Mouse (Mus musculus) hindbrain, postnatal 0 days (tissue): ENCODE measurements around the gene Glis1. TPM values are rescaled to one million over a fixed set of nuclear protein-coding genes. Genes with fewer than 3 reads are reported as not detected.

Experiments
- ATAC-seq: fragments of 200-750 bp; cut with Nextera tagmentation; 2 replicates; pipeline ENCODE4 v1.8.0; 2017; ENCODE audit warnings: mild to moderate bottlenecking, moderate TSS enrichment, moderate library complexity
- DNase-seq: peaks from one replicate; pipeline ENCODE4 v3.0.0-alpha.2; 2015; ENCODE audit warnings: low spot score
- H3K27ac ChIP-seq: fragments of 300-500 bp; sonication (generic); 2 replicates; pipeline ENCODE4 v1.5.1; 2014; ENCODE audit warnings: mild to moderate bottlenecking
- H3K27me3 ChIP-seq: fragments of 300-500 bp; sonication (generic); 2 replicates; pipeline ENCODE4 v1.6.1; 2014; ENCODE audit warnings: low read length, mixed read lengths; ENCODE audit not compliant: insufficient read depth
- H3K36me3 ChIP-seq: fragments of 300-500 bp; sonication (generic); 2 replicates; pipeline ENCODE4 v1.6.1; 2014; ENCODE audit warnings: low read length, mixed read lengths; ENCODE audit not compliant: insufficient read depth
- H3K4me1 ChIP-seq: fragments of 300-500 bp; sonication (generic); 2 replicates; pipeline ENCODE4 v1.6.1; 2014; ENCODE audit warnings: antibody characterized with exemption, low read length, mixed read lengths; ENCODE audit not compliant: insufficient read depth
- H3K4me2 ChIP-seq: fragments of 300-500 bp; sonication (generic); 2 replicates; pipeline ENCODE4 v1.6.1; 2014; ENCODE audit warnings: low read depth, mild to moderate bottlenecking, low read length, moderate library complexity, mixed read lengths
- H3K4me3 ChIP-seq: fragments of 300-500 bp; sonication (generic); 2 replicates; pipeline ENCODE4 v1.5.1; 2014; ENCODE audit warnings: low read length
- H3K9ac ChIP-seq: fragments of 300-500 bp; sonication (generic); replicated peaks from 2 replicates; pipeline ENCODE4 v1.6.1; 2014; ENCODE audit warnings: mild to moderate bottlenecking, low read length, moderate library complexity, mixed read lengths
- H3K9me3 ChIP-seq: fragments of 300-500 bp; sonication (generic); 2 replicates; pipeline ENCODE4 v1.6.1; 2016; ENCODE audit warnings: low read length, mixed read lengths
- CTCF ChIP-seq: IDR thresholded peaks from 2 replicates; pipeline ENCODE4 v1.5.1; 2016; ENCODE audit warnings: antibody characterized with exemption, control low read depth, low read depth
- WGBS: fragments of 180-500 bp; shearing (Covaris S2); extraction: QIAGEN DNeasy Blood & Tissue Kit; methylation state at CpG from one replicate; pipeline ENCODE4 v1.1.7; 2014; 5-methylcytosine and 5-hydroxymethylcytosine counted together
- microRNA-seq, 2 experiments: library from miRNA; unstranded; fragments of <30 nt; microRNA quantifications; one replicate each; pipeline ENCODE4; 2016
- polyA plus RNA-seq: library from polyadenylated mRNA; unstranded; fragments of >200 nt; fragmentation: Nextera tagmentation; extraction: Ambion mirVana; gene quantifications from 2 replicates; pipeline ENCODE4 v1.2.1, GENCODE M21; 2015
- total RNA-seq: library from RNA; depleted of rRNA; stranded (reverse); fragments of >200 nt; gene quantifications from 2 replicates; pipeline ENCODE4 v1.2.3, GENCODE M21; 2014; rRNA removed

The Glis1 gene
- total and polyA plus RNA-seq, 2 experiments from 2014 or later: 4.1 to 11.9 TPM

GRCm38 (mm10) chr4:107684130-107684529 is 249.7 kb downstream of the Glis1 start, which contains the start of gene Dmrtb1:
TSS of gene Dmrtb1 (minus strand) at chr4:107684230.
- TF ChIP-seq CTCF: no peak
- Histone ChIP-seq H3K4me2 (no peak within 1 kb of the TSS), H3K4me3 (no peak within 1 kb of the TSS), H3K36me3 (no peaks in the 10 kb centered on the region), H3K27ac (no peak within 1 kb of the TSS), H3K4me1 (peaks cover 20% of the 10 kb centered on the region; the same call in 1 of the 2 replicates), H3K9me3 (no peaks in the 10 kb centered on the region), H3K9ac (no peak within 1 kb of the TSS), H3K27me3 (no peaks in the 10 kb centered on the region)
- DNase-seq (no peak), ATAC-seq (no peak)
- WGBS: 93% methylated on average over 14 of the region's 14 CpGs

Small RNA genes within 50 kb of the gene (microRNA-seq; reads per million reads assigned to microRNA genes)
- 0 reads per million in 2 experiments for gene Gm24804

Other genes with a start within 250 kb of the Glis1 start
- gene Ldlrad1, start 225.4 kb upstream of the Glis1 start, total RNA-seq: not detected in 2 replicates
- gene Ldlrad1, start 225.4 kb upstream of the Glis1 start, polyA plus RNA-seq: not detected in 2 replicates
- 6.6 and 18.2 TPM in 2 replicates for gene Lrrc42, start 181.1 kb upstream of the Glis1 start, total RNA-seq
- 33.5 and 42.2 TPM in 2 replicates for gene Lrrc42, start 181.1 kb upstream of the Glis1 start, polyA plus RNA-seq
- 7.5 and 12.2 TPM in 2 replicates for gene Hspb11, start 181.0 kb upstream of the Glis1 start, total RNA-seq
- gene Hspb11, start 181.0 kb upstream of the Glis1 start, polyA plus RNA-seq: 36.4 and 38.8 TPM in 2 replicates
- gene Dio1, start 127.4 kb upstream of the Glis1 start, total RNA-seq: not detected in 2 replicates
- gene Dio1, start 127.4 kb upstream of the Glis1 start, polyA plus RNA-seq: not detected in 2 replicates
- gene Yipf1, start 120.2 kb upstream of the Glis1 start, total RNA-seq: 69.3 and 72.1 TPM in 2 replicates
- 69.1 and 69.4 TPM in 2 replicates for gene Yipf1, start 120.2 kb upstream of the Glis1 start, polyA plus RNA-seq
- gene Ndc1, start 66.8 kb upstream of the Glis1 start, total RNA-seq: 28.2 and 34.8 TPM in 2 replicates
- 17.5 and 19.4 TPM in 2 replicates for gene Ndc1, start 66.8 kb upstream of the Glis1 start, polyA plus RNA-seq
- gene Dmrtb1, start 249.6 kb downstream of the Glis1 start, total RNA-seq: 4.5 and 8.1 TPM in 2 replicates
- gene Dmrtb1, start 249.6 kb downstream of the Glis1 start, polyA plus RNA-seq: 9.6 and 12.2 TPM in 2 replicates